Mouse (Mus musculus) kidney, postnatal 4 days (tissue): ENCODE measurements around the gene Bpifa5.
"Not testable (repeated sequence)": the region's sequence is repeated elsewhere in the genome, so short reads cannot be mapped to it uniquely, and the experiment has no call there.

ENCODE experiments used
- DNase-seq, 2 experiments: peaks; one replicate each; pipeline ENCODE4 v3.0.0; 2021; ENCODE audit warnings: mixed read lengths in 2 of 2

Bpifa5 gene

GRCm38 (mm10) chr2:154162307-154162706 is at the start of gene Bpifa5:
Gene Bpifa5, plus strand, starts transcription at chr2:154162607.
- DNase-seq: no peak

DNA sequence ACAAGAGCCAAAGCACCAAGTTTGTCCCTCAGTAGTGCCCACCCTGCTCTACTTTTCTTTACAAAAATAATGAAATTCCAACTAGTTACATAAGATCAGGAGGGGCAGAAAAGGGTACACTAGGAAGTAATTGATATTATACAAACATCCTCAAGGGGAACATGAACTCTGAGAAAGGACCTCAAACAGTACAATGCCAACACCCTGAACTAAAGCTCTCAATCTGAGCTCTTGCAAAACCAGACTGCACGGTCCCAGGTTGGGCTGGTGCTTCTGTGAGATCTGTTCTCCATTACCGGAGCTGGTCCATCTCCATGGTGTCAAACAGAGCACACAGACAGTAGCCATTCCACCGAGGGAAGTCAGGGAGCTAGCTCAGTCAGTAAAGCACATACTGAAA is 45.0 kb upstream of the Bpifa5 start:
- DNase-seq: no peak

- no peak for DNase-seq
These were observed 32.3 kb upstream of the Bpifa5 start, which contains the start of gene Bpifa3 for GRCm38 (mm10) chr2:154130120-154130519. Gene Bpifa3, plus strand, starts transcription at chr2:154130336.

DNA sequence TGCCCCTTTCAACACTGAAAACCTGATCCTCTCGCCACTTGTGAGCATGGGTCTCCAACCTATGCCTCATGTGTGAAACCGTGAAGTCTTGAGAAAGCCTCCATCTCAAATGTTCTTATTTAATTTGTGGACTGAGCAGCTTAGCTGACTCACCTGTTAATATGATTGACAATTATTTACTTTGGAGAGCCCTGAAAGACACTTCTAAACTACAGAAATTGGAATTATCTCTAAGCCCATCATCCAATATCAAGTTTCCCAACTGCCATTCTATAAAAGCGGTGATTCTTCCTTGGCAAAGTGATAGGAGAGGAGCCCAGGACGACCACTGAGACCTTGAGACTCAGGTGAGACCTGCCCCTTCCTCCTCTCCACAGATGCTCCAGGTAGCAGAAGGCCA is 19.8 kb upstream of the Bpifa5 start, which contains the start of gene Bpifa1:
Gene Bpifa1 (plus strand): TSS at position 301 of the 400 bp plus-strand sequence.
- no peak for DNase-seq

- DNase-seq: no peak
These were observed 18.7 kb upstream of the Bpifa5 start for GRCm38 (mm10) chr2:154143735-154144134.

DNA sequence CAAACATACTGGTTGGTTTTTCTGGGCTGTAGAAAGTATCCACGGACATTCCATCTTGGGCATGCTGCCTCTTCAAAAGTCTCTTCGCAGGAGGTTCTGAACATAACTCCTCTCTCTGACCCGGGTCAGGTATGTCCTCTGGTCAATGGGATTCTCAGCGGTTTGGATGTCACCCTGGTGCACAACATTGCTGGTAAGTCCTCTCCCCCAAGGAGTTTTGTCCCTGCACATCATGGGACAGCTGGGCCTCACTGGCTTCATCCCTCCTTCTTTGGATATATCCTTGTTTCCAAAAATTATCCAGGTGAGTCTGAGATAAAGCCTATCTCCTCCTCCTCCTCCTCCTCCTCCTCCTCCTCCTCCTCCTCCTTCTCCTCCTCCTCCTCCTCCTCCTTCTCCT is 14.9 kb upstream of the Bpifa5 start:
- DNase-seq: no peak

DNA sequence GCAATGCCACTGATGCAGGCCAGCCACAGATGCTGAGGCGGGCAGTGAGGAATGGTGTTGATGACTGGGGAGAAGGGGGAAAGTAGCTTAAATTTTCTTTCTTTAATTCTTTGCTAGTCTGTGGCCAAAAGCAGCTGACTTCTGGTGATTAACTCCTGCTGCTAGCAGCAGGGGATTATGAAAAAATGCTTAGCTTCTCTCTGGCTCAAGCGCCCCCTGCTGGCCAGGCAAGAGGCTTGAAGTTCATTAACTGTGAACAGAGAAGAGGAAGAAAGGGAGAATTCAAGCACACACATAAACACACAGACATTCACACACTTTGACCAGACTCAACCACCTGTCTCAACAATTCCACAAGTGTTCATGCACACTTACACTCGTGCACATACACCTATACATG is 4.0 kb upstream of the Bpifa5 start:
- DNase-seq: peak; percentile 67

DNA sequence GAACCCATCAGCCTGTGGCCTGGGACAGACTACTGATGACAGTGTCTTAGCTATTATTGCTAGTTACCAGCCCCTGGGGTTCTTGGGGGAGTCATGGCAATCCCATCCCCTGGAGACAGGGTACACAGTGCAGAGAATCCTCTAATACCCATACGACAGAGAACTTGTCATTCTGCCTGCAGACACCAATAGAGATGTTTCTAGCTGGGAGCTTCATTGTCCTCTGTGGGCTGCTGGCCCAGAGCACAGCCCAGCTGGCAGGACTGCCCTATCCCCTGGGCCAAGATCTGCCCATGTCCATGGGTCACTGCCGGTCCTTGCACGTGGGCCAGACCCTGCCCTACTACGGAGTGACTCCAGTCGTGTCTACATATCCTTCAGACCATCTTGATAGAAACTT is 899 bp downstream of the Bpifa5 start:
- DNase-seq: no peak

DNA sequence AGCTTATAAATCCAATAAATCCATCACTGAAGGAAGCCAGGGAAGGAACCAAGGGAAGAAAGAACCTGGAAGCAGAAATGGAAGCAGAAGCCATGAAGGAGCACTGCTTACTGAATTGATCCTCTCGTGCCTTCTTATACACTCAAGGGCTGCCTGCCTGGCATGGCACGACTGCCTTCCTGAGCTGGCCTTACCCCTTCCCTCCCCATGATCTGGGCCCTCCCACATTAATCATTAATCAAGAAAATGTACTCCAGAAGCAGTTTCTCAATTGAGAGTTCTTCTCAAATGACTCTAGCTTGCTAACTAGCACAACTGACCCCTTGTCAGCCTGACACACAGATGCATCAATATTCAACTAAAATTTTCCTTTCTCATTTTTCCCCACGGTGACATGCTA is 6.8 kb downstream of the Bpifa5 start:
- peak in 1 of 2 experiments; percentile 37 for DNase-seq

DNA sequence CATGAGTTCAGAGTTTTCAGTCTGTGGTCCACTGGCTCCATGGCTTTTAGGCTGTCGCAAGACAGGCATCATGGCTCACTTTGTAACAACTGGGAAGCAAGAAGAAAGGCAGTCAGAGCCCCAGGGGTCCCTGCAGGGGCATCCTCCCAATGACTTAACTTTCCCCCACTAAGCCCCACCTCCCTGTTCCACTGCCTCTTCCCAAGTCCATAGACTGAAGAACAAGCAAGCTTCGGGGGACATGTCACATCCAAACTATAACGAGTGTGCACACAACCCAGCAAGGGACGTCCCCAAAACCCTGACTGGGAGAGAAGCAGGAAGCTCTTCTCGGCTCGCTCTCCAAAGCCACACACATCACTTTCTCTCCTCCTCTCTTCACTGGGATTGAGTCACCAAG is 9.2 kb downstream of the Bpifa5 start:
- DNase-seq: no peak

DNA sequence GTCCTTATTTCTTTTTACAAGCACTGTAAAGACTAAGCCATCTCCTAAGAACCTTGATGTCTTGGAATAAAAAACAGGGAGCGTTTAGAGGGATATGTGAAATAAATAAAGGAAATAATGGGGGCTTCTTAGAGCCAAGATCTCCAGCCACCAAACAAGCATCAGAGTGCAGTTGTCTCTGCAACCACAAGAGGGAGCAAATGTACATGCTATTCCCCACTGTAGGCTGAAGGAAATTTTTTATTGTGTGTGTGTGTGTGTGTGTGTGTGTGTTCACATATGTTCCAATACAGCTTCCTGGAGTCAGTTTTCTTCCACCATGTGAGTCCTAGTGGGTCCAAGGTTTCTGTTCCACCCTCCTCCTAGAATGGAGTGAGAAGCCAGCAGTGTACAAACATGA is 10.9 kb downstream of the Bpifa5 start:
- DNase-seq: peak; percentile 57 to 62

- DNase-seq: not testable (repeated sequence)
These were observed 19.5 kb downstream of the Bpifa5 start for GRCm38 (mm10) chr2:154181900-154182299.

DNA sequence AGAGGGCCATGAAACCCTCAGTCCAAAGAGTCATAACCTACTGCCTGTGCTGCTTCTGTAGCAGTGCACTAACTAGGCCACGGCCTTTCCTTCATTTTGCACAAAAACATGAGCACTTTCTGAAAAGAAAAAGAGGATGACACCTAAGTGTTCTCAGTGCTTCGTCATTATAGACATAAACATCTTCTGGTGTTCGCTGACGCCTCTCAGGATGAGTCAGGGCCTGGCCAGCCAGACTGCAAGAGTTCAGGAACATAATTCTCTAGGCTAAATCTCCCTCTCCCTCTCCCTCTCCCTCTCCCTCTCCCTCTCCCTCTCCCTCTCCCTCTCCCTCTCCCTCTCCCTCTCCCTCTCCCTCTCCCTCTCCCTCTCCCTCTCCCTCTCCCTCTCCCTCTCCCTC is 20.7 kb downstream of the Bpifa5 start:
- DNase-seq: not testable (repeated sequence)

DNA sequence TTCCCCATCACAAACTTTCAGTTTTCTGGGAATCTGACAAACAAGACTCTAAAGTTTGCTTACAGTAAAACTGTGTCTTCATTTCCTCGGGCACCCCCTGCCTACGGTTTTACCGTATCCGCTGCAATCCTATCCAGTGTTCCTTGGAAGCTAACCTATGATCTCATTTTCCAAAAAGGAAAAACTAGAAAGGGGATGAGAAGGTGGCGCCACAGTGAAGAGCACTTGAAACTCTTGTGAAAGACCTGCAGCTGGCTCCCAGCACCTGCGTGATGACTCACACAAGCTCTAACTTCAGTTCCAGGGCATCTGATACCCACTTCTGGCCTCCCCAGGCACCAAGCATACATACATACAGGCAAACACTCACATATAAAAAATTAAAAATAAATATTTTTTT is 22.9 kb downstream of the Bpifa5 start:
- no peak for DNase-seq

- DNase-seq: no peak
These were observed 23.3 kb downstream of the Bpifa5 start for GRCm38 (mm10) chr2:154185748-154186147.

- no peak for DNase-seq
These were observed 25.1 kb downstream of the Bpifa5 start for GRCm38 (mm10) chr2:154187468-154187867.

GRCm38 (mm10) chr2:154189877-154190434 is 27.5 kb downstream of the Bpifa5 start:
- no peak for DNase-seq

DNA sequence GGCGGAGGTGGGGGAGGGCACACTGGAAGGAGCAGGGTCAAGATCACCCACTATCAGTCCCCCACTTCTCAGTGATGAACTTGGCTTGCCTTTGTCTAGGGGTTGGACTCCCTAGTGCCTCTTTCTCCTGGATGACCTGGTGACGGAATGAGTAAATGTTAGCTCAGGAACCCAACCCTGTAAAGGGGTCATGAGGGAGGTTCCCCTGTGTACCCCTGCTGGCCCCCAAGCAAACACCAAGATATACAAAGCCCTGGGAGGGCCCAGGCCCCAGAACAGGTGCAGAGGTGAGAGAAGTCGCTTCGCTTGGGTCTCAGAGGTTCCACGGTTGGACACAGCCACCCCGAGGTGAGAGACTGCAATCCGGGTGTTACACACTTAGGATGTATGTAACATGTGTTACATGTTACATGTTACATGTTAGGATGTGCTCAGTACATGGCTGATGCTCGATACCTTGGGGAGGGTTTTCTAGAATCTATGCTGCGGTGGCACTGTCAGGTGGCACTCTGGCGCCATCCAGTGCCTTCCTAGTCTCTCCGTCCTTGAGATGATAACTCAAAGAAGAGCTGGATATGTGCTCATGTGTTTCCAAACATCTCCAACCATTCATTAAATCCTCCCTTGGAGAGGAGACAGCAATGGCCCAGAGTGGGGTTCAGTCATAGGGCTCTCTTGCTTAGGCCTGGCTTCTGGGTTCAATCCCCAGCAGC is 28.3 kb downstream of the Bpifa5 start, which contains the start of gene Bpifb1:
Gene Bpifb1 (plus strand): TSS at position 273 of the 713 bp plus-strand sequence.
- peak; percentile 16 to 33 for DNase-seq

- DNase-seq: no peak
These were observed 29.7 kb downstream of the Bpifa5 start for GRCm38 (mm10) chr2:154192141-154192540.

GRCm38 (mm10) chr2:154193071-154193470 is 30.7 kb downstream of the Bpifa5 start:
- DNase-seq: no peak

- DNase-seq: no peak
These were observed 31.6 kb downstream of the Bpifa5 start for GRCm38 (mm10) chr2:154193994-154194504.

GRCm38 (mm10) chr2:154197036-154197435 is 34.6 kb downstream of the Bpifa5 start:
- DNase-seq: no peak

GRCm38 (mm10) chr2:154204630-154205029 is 42.2 kb downstream of the Bpifa5 start:
- no peak for DNase-seq

GRCm38 (mm10) chr2:154206908-154207307 is 44.5 kb downstream of the Bpifa5 start:
- DNase-seq: peak; percentile 62 to 65
